Mouse (Mus musculus) layer of hippocampus, adult 9-11 months (tissue): ENCODE results near the gene Scgb1b11.
"Not testable (repeated sequence)": the region's sequence is repeated elsewhere in the genome, so short reads cannot be mapped to it uniquely, and the experiment has no call there.

Experiments
- DNase-seq: peaks from one replicate; pipeline ENCODE4 v3.0.0; 2022

The Scgb1b11 gene

GRCm38 (mm10) chr7:32222540-32222939, at the start of gene Scgb1b11:
TSS of gene Scgb1b11 (plus strand) at chr7:32222840.
- DNase-seq: not testable (repeated sequence)

- DNase-seq: not testable (repeated sequence)
Measured at GRCm38 (mm10) chr7:32211045-32211444, 11.6 kb upstream of the Scgb1b11 start, which contains the start of gene Scgb2b11. TSS of gene Scgb2b11 (minus strand) at chr7:32211145.
